Mouse (Mus musculus): ENCODE data around the gene Ndst2.
A peak's percentile ranks its signal among the peaks of the same experiment; 100 is the strongest.

Gene Ndst2

DNA sequence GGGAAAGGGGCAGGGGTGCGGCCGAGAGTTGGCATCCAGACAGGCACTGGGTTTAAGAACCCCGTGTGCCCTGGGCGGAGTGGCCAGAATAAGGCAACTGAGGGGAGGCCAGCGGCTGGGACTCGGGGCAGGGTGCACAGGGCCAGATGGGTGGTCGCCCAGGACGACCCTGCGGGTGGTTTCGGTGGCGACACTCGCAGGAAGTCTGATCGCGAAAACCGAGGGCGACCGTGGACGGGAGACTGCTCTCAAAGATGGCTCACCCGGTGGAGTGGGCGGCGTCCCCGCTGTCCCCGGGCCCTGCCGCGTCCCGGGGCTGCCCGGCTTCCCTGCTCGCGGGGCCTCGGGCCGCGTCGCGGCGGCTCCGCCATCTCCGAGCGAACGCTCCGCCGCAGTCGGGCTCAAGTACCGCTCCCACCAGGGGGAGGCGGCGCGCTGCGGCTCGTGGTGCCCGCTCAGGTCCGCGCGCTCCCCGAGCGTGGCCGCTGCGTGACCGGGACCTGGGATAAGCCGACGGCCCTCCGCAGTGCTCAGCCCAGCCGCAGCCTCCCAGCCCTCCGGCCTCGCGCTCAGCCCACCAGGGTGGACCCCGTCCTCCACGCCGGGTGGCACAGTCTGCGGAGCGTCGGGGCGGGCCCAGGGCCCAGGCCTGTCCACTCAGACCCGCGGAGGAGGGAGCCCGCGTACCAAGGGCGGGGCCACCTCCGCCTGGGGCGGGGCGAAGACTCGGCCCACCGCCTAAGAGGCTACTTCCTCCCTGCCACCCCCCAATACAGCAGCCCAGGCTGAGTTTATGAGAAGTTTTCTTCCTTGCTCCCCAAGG is at the start of gene Ndst2:
Ndst2 (minus strand) TSS at position 611 of the 823 bp plus-strand sequence.
- DNase-seq = peak; percentile 88 to 92

DNA sequence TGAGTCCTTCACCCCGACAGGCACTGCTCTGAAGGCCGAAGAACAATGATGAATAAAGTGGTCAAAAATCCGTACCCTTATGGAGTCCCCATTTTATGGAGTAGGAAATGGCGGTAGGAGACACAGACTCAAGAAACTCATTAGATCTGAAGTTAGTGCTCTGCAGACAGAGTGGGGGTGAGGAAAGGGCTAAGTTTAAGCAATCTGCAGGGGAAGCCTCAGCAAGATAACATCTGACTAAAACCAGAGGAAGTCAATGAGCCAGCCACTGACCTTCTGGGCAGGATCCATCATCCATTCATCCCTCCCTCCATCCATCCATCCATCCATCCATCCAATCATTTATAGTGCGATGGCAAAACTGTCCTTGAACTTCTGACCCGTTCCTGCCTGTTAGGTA is 49.2 kb upstream of the Ndst2 start:
- DNase-seq = no peak

DNA sequence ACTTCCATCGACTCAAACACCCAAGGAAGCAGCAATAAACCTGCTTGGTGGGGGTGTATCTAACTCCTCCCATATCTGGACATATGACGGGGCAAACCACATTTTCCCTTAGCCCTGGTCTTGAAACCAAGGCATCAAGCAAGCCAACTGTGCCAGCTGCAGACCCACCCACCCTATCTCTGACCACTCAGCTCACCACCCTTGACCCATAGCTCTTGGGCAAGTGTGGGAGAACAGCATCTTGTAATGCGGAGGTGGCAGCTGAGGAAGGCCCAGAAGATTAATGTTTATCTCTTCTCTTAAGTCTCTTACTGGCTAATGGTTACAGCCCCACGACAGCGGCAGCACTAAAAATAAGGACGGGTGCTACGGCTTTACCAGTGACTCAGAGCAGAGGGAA is 48.5 kb upstream of the Ndst2 start:
- no peak for DNase-seq

DNA sequence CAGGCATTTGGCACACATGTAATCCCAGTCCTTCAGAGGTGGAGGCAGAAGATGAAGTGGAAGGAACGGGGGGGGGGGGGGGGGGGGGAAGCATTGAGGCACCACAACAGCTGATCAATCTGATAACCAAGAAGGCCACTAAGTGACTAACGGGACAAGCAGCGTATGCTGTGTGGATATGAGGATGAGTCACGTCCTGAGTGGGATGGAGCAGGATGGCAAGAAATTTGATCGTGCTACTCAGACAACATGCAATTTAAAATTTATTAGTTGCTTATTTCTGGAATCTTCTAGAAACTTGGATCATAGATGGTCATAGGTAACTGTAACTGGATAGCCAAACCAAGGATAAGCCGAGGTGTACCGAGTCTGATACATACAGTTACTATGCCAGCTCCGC is 45.9 kb upstream of the Ndst2 start:
- no peak for DNase-seq

GRCm38 (mm10) chr14:20778496-20778895 is 44.1 kb upstream of the Ndst2 start:
- DNase-seq = no peak

DNA sequence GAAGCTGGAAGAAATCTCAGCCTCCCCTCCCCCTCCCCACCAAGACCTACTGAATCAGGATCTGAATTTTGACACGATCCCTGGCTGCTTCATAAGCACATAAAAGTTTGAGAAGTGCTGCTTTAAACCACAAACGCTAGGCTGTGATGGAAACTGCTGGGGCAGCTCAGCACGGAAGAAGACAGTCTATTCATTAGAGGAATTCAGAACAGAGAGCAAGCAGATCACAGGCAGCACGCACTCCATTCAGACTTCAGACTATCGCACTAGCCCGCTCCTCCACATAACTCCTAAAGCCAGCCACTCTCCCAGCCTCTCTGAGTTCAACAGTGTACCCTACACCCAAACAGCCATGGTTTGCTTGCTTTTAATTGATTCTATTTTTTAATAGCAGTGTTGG is 41.3 kb upstream of the Ndst2 start:
- DNase-seq = no peak

DNA sequence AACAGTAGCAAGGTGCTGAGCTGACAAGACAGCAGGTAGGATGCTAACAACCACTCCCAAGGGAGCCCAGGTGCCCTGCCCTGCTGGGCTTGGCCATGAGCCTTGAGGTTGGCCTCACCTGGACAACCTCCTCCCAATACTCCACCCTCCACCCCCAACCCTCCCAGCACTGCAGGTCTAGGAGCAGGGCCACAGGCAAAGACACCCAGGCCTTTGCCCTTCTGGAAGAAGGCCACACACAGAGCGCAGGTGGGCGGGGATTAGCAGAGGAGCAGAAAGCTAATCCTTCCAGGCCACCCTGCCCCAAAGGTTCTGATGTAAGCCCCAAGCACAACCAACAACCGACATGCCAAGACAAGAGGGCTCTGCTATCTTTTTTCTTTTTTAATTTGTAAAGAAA is 39.0 kb upstream of the Ndst2 start:
- DNase-seq = no peak

DNA sequence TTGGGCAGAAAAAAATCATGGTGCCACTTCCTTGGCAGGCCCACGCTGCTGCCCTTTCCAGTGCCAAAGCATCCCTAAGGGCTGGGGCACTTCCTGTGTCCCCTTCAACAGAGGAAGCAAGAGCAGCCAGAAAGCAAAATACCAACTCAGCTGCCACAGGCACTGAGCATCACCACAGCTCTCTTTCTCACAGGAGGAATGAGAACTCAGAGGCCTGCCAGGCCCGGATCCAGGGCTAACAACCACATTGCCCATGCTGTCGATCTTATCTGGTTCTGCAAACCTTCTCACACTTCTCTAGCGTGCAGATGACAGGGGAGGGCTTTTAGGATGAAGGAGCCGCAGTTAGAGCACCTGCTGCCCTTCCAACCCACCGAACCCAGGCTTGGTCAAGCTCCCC is 38.4 kb upstream of the Ndst2 start:
- DNase-seq = no peak

- no peak for DNase-seq
These were observed 37.6 kb upstream of the Ndst2 start for GRCm38 (mm10) chr14:20771941-20772340.

DNA sequence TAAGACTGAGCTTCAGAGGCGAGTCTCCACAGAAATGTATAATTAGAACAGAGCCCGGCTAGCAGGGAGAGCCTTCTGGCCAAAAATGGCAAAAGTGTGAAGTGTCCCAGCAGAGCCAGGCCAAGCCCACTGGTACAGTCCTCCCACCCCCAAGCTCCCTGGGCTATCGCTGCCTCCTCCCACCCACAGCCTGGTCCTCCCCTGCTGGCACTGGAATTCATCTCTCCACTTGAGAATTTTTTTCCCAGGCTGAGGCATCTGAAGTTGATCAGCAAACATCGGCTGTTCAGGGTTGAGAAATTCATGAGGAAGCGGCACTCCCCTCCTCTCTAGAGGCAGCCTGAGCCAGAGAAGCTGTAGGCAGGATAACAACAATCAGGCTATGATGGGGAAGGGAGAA is 34.2 kb upstream of the Ndst2 start:
- no peak for DNase-seq

DNA sequence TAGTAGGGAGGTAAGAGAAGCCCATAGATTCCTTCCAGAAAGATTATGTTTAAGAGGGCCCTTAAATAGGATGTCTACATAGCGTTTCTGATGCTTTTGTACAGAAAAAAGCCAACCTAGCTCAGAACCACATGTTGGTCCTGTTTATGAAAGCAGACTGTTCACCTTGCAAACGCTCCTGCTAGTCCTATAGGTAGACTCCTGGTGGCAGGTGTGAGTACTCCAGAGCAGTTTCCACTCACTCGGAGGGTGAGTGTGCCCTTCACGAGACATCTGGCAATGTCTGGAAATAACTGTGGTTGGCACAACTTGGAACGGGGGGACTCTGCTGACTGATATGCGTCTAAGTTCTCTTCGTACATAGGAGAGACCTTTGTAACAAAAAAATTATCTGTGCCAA is 33.6 kb upstream of the Ndst2 start:
- no peak for DNase-seq

GRCm38 (mm10) chr14:20765642-20766258 is 31.4 kb upstream of the Ndst2 start:
- peak; percentile 90 to 95 for DNase-seq

DNA sequence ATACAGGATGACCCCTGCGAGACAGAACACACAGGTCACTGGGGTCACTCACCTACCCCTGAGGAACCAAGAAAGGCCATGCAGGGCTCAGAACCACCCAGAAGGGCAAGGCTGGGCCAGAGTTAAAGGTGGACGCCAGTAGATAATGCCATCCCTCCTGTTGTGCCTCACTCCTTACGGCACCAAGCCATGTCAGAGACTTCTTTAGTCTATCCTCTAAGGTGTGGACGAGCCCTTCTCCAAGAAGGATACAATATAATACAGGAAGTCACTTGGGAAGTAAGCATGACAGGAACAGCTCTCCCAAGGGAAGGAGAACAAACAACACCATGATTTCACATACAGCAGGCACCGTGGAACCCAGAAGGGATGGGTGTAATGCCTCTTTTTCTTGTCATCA is 30.6 kb upstream of the Ndst2 start:
- DNase-seq = no peak

GRCm38 (mm10) chr14:20758768-20759435 is 24.5 kb upstream of the Ndst2 start:
- DNase-seq = no peak

DNA sequence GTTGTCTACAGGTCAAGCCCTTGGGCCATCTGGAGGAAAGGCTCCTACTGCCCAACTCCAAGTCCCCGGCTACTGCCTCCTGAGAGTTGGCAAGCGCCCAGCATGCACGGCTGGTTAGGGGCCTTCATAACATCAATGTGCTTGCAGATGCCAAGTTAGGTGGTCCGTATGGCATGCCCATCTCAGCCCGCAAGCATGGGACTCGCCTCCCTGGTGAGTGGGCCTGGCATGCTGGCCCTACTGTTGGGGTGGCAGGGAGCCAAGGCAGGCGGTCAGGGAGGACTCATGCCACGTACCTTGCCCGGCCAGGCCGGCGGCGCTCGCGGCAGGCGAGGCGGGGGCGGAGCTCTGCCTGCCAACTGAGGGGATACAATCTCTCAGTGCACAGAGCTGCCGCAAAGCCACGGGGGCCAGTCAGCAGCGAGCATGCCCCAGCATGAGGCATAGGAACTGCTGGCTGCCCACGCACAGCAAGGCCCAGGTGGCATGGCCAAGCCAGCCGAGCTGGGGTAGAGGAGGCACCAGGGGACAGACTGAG is 23.1 kb upstream of the Ndst2 start:
- peak; percentile 79 to 88 for DNase-seq

DNA sequence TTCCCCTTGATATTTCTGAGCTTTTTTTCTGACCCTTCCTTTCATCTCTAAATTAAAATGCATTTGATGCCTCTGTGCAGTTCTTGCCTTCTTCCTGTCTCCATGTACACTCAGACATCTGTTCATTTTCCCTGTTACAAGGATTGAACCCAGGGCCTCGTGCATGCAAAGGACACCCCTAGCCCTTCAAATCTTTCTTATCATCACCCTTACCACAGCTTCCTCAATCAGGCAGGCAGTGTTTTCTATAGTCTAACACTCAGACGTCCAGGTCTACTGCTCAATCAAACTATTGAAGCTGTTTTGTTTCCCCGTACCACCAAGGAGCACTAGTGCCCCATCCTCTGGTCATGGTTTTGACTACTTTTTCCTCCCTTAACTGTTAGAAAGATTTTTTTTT is 19.4 kb upstream of the Ndst2 start:
- DNase-seq = no peak

- DNase-seq = no peak
These were observed 16.1 kb upstream of the Ndst2 start for GRCm38 (mm10) chr14:20750503-20750902.

- no peak for DNase-seq
These were observed 15.2 kb upstream of the Ndst2 start for GRCm38 (mm10) chr14:20749494-20750051.

DNA sequence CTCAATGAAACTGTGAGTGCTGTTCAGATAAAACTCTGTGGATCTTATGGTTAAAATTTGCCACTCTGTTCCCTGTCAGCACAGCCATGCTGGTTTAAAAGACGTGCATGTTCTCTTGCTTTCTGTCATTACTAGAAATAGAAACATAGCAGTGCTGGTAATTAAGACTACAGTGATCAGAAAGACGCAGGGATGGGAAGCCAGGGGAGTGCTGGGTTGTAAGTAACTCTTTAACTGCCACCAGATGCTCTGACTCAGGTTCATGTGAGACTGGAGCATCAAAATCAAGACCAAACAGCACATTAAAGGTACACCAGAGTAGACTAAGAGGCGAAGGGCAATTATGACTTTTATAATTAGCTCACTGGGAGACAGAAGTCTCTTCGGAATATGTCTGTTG is 14.0 kb upstream of the Ndst2 start:
- DNase-seq = no peak

- no peak for DNase-seq
These were observed 12.6 kb upstream of the Ndst2 start for GRCm38 (mm10) chr14:20746935-20747334.

DNA sequence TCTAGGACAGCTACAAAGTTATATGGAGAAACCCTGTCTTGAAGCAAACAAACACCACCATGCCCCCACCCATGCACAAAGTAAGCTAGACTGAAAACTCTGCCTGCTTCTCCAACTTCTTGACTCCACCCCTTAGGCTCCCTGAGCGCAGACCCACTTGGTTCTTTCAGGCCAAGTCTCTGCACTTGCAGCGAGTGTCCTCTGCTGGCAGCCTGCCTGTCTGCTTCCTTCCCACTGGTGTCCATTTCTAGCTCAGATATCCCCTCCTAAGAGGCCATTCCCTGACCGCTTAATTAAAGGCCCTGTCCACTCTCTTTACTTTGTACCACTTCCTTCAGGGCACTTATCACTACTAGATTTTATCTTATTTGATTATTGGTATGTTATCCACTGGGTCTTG is 9.3 kb upstream of the Ndst2 start:
- no peak for DNase-seq

DNA sequence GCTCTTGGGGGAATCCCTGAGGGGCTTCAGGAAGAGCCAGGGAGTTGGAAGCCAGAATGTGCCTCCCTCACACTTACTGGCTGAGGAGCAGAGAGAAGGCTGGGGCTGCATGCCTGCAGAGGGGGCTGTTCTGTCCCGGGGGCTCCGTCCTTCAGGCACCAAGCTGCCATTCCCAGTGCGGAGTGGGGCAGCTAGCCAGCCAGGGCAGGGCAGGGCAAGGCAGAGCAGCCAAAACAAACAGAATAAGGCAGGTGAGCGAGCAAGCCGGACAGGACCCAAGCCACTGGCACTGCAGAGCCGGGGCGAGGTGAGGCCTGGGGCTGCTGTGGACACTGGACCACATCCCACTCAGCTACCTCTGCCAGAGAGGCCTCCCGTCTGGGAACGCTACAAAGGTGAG is 6.9 kb upstream of the Ndst2 start:
- no peak for DNase-seq

DNA sequence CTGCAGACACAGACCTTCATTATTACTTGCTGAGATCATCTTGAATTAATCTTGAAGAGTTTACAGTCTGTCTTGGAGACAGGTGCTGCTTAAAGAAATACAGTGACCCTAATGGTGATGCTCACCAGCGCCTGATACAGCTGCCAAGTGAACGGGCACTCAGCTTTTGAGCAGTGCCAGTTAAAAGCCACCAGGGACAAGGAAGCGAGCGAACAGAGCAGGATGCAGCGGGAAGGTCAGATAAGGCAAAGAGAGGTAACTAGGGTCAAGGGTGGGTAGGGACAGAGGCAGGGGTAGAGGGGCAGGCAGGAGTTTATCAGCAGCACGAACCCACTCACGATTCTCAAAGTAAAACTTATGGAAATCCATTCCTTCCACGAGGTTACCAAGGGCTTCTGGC is 4.1 kb upstream of the Ndst2 start:
- no peak for DNase-seq

Data from cerebellum, postnatal 14 days (tissue).